In the genomic region with DNA sequence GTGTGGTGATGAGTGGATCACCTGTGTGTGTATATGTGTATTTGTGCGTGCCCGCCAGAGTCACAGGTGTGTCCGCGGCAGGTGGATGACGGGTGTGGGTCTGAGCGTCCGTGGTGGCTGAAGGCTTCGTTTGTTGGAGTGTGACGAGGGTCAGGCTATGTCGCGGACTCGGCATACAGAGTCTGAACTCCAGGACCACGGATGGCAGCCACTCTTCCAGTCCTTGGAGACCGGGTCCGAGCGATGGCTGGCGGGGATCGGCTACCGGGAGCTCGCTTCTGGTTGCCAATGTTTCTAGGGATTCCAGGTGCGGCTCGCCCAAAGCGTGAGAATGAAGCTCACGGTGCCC, we compare ENCODE assay signal across 8 mouse cellular contexts. TPM values are rescaled to one million over a fixed set of nuclear protein-coding genes. Genes with fewer than 3 reads are reported as not detected.
A peak's percentile ranks its signal among the peaks of the same experiment; 100 is the strongest.
DNase-seq lines count a peak whose midpoint lies in the region; ATAC-seq and TF ChIP-seq lines count a peak whose summit lies in the region.

No protein-coding gene starts in this region.

- H3K9ac ChIP-seq in kidney, postnatal 0 days (ENCODE audit: low read depth, low read length): peak overlapping the region; percentile 77
- peak overlapping the region; percentile 59 for H3K9ac ChIP-seq in midbrain, embryonic 11.5 days (ENCODE audit: low read length)

- H3K4me3 ChIP-seq in kidney, postnatal 0 days (replicated peaks; ENCODE audit: low read depth, low read length): peak overlapping the region; percentile 61
- H3K4me3 ChIP-seq in bone marrow macrophage, adult 2 months (ENCODE audit: insufficient read depth, low read length): peak overlapping the region; percentile 96
- peak overlapping the region; percentile 57 for H3K4me3 ChIP-seq in hindbrain, embryonic 10.5 days
- H3K4me3 ChIP-seq in midbrain, embryonic 11.5 days (ENCODE audit: low read depth, low read length): peak overlapping the region; percentile 39

- H3K4me2 ChIP-seq in kidney, postnatal 0 days (ENCODE audit: low read length): peak overlapping the region; percentile 82
- peak overlapping the region; percentile 59 for H3K4me2 ChIP-seq in midbrain, embryonic 11.5 days

- peak; percentile 37 for ATAC-seq in kidney, postnatal 0 days (replicated peaks; ENCODE audit: low FRiP score, low read depth)
- no peak; the same call in 1 of the 2 replicates for ATAC-seq in midbrain, embryonic 11.5 days (ENCODE audit: low FRiP score)

- no peaks in the 10 kb centered on the region for H3K9me3 ChIP-seq in kidney, postnatal 0 days (replicated peaks; ENCODE audit: low read length)
- no peaks in the 10 kb centered on the region for H3K9me3 ChIP-seq in hindbrain, embryonic 10.5 days
- no peaks in the 10 kb centered on the region for H3K9me3 ChIP-seq in midbrain, embryonic 11.5 days (ENCODE audit: control insufficient read depth, low read length)

- 0 out of 2 replicates have a peak, but pooled peaks cover 5% of the 10 kb centered on the region for H3K4me1 ChIP-seq in kidney, postnatal 0 days (replicated peaks; ENCODE audit: insufficient read depth, low read length)
- peaks cover 31% of the 10 kb centered on the region for H3K4me1 ChIP-seq in bone marrow macrophage, adult 2 months (ENCODE audit: control insufficient read depth, insufficient read depth, low read length)
- H3K4me1 ChIP-seq in hindbrain, embryonic 10.5 days (replicated peaks): peaks cover 34% of the 10 kb centered on the region
- peaks cover 15% of the 10 kb centered on the region for H3K4me1 ChIP-seq in midbrain, embryonic 11.5 days (ENCODE audit: control insufficient read depth, insufficient read depth, low read length)

- no peak for TF ChIP-seq CTCF in kidney, postnatal 0 days (IDR thresholded peaks at IDR 0.05; ENCODE audit: low read depth)
- no peak for TF ChIP-seq CTCF in bone marrow macrophage, adult 2 months (IDR thresholded peaks at IDR 0.05; ENCODE audit: low read depth, low read length)

- 0 out of 2 replicates have a peak, but pooled peaks cover 2% of the 10 kb centered on the region for H3K27me3 ChIP-seq in kidney, postnatal 0 days (ENCODE audit: insufficient read depth, low read length)
- peaks cover 58% of the 10 kb centered on the region for H3K27me3 ChIP-seq in hindbrain, embryonic 10.5 days (ENCODE audit: insufficient read depth, poor library complexity, severe bottlenecking)
- peaks cover 25% of the 10 kb centered on the region for H3K27me3 ChIP-seq in midbrain, embryonic 11.5 days (ENCODE audit: control insufficient read depth, insufficient read depth, low read length)

- no peak for TF ChIP-seq POLR2A in bone marrow macrophage, adult 2 months (IDR thresholded peaks at IDR 0.05; ENCODE audit: borderline replicate concordance, low read depth, low read length)

- WGBS in kidney, postnatal 0 days: under 1% methylated on average over 24 of the region's 24 CpGs
- 2% methylated on average over 24 of the region's 24 CpGs for WGBS in hindbrain, embryonic 10.5 days
- WGBS in midbrain, embryonic 11.5 days: under 1% methylated on average over 24 of the region's 24 CpGs

- peak overlapping the region; percentile 78 for H3K27ac ChIP-seq in kidney, postnatal 0 days
- H3K27ac ChIP-seq in bone marrow macrophage, adult 2 months (ENCODE audit: insufficient read depth, low read depth, low read length): peak overlapping the region; percentile 83
- peak overlapping the region; percentile 77 for H3K27ac ChIP-seq in hindbrain, embryonic 10.5 days
- H3K27ac ChIP-seq in midbrain, embryonic 11.5 days (ENCODE audit: low read depth, low read length): no peak overlapping the region

- no peaks in the 10 kb centered on the region for H3K36me3 ChIP-seq in kidney, postnatal 0 days (ENCODE audit: insufficient read depth, low read length)
- H3K36me3 ChIP-seq in hindbrain, embryonic 10.5 days: 0 out of 2 replicates have a peak, but pooled peaks cover 7% of the 10 kb centered on the region
- no peaks in the 10 kb centered on the region for H3K36me3 ChIP-seq in midbrain, embryonic 11.5 days (ENCODE audit: control insufficient read depth, insufficient read depth, low read length)

- DNase-seq in kidney, postnatal 0 days (ENCODE audit: low spot score): no peak
- DNase-seq in kidney, postnatal 36 days: no peak
- peak; percentile 36 for DNase-seq in hindbrain, embryonic 10.5 days (ENCODE audit: low spot score)
- no peak for DNase-seq in midbrain, embryonic 11.5 days (ENCODE audit: low spot score, missing footprints)
- no peak for DNase-seq in frontal cortex, postnatal 36 days (ENCODE audit: low spot score in 2 of 2)
- DNase-seq in layer of hippocampus, postnatal 25 days (ENCODE audit: extremely low spot score in 1 of 2, low spot score in 1 of 2): no peak
- DNase-seq in cerebellum, adult 9-10 months: no peak

RNA-seq across cellular contexts. Expression of gene Cdkn1a, which starts 3.2 kb away (rescaled TPM):
- 125 and 136 TPM in 2 replicates for polyA plus RNA-seq in kidney, postnatal 0 days (2015; fragmentation: Nextera tagmentation; extraction: Ambion mirVana)
- polyA plus RNA-seq in bone marrow macrophage, adult 2 months (2012; ENCODE audit: insufficient read depth, insufficient read length, missing spikeins): 189 and 197 TPM in 2 replicates
- 29.9 and 36.0 TPM in 2 replicates for polyA plus RNA-seq in hindbrain, embryonic 10.5 days (2016; fragmentation: Nextera tagmentation; extraction: Ambion mirVana)
- 16.1 and 17.4 TPM in 2 replicates for polyA plus RNA-seq in midbrain, embryonic 11.5 days (2014; fragmentation: Nextera tagmentation; extraction: Ambion mirVana)
- total RNA-seq in layer of hippocampus, postnatal 25 days (2021): 10 to 100 TPM in 1 of 2 experiments, 1 to 10 TPM in 1; 7.1 to 13.9 TPM

RNA-seq across cellular contexts. Expression of gene Rab44, which starts 20.0 kb away (rescaled TPM):
- polyA plus RNA-seq in kidney, postnatal 0 days (2015; fragmentation: Nextera tagmentation; extraction: Ambion mirVana): 0.21 and 0.22 TPM in 2 replicates
- polyA plus RNA-seq in bone marrow macrophage, adult 2 months (2012; ENCODE audit: insufficient read depth, insufficient read length, missing spikeins): 1.3 and 1.5 TPM in 2 replicates
- 0.04 TPM in 1 of 2 replicates, not detected in the other for polyA plus RNA-seq in hindbrain, embryonic 10.5 days (2016; fragmentation: Nextera tagmentation; extraction: Ambion mirVana)
- 0.22 and 0.44 TPM in 2 replicates for polyA plus RNA-seq in midbrain, embryonic 11.5 days (2014; fragmentation: Nextera tagmentation; extraction: Ambion mirVana)
- under 1 TPM in 1 of 2 experiments, not detected in 1; 0.07 TPM for total RNA-seq in layer of hippocampus, postnatal 25 days (2021)

Comparison
In these comparisons a context has a peak if more than half of its experiments do, and no peak if none do; other contexts are left out.
1. H3K4me3 ChIP-seq: peak in every context shown above with its lines; median percentile 96 in bone marrow macrophage, adult 2 months; 61 in kidney, postnatal 0 days; 57 in hindbrain, embryonic 10.5 days; 39 in midbrain, embryonic 11.5 days.